Mouse (Mus musculus): Measurements from ENCODE around the gene Acbd6.

DNA sequence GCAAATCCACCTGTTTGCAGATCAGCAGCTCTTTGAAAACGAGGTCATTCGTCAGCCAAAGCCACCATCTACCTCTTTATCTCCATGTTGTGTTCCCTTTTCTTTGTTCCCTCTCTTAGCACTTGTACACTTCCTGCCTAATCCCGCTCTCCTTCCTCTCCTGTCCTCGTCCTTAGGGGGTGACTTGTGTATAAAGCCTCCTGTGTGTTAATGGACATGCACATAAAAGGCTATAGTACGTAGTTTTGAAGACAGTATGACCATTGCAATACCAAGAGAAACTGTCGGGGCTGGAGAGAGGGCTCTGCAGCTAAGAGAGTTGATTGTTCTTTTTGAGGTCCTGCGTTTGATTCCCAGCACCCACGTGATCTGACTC lies 48.2 kb downstream of the Acbd6 start:
- TF ChIP-seq CTCF (IDR thresholded peaks at IDR 0.05; ENCODE audit: insufficient read depth, low read depth, low read length) (no peak), POLR2A (IDR thresholded peaks at IDR 0.05; ENCODE audit: insufficient read depth, low read depth, low read length) (no peak)
